Mouse (Mus musculus) heart, embryonic 15.5 days (tissue): ENCODE measurements around the gene Prkrip1. TPM values are rescaled to one million over a fixed set of nuclear protein-coding genes. Genes with fewer than 3 reads are reported as not detected.
"Not testable (repeated sequence)": the region's sequence is repeated elsewhere in the genome, so short reads cannot be mapped to it uniquely, and the experiment has no call there.

Experiments
- ATAC-seq: fragments of 200-750 bp; cut with Nextera tagmentation; replicated peaks from 2 replicates; pipeline ENCODE4 v1.8.0; 2017; ENCODE audit warnings: low read depth, moderate TSS enrichment; ENCODE audit not compliant: insufficient number of reproducible peaks, insufficient read depth, low FRiP score
- H3K27ac ChIP-seq: fragments of 300-500 bp; sonication (generic); 2 replicates; pipeline ENCODE4 v1.5.1; 2015; ENCODE audit warnings: mild to moderate bottlenecking, inconsistent platforms
- H3K27me3 ChIP-seq: fragments of 300-500 bp; sonication (generic); 2 replicates; pipeline ENCODE4 v1.6.1; 2015; ENCODE audit warnings: inconsistent platforms
- H3K36me3 ChIP-seq: fragments of 300-500 bp; sonication (generic); 2 replicates; pipeline ENCODE4 v1.6.1; 2015; ENCODE audit warnings: mild to moderate bottlenecking, inconsistent platforms
- H3K4me1 ChIP-seq: fragments of 300-500 bp; sonication (generic); replicated peaks from 2 replicates; pipeline ENCODE4 v1.6.1; 2015; ENCODE audit warnings: inconsistent platforms
- H3K4me2 ChIP-seq: fragments of 300-500 bp; sonication (generic); 2 replicates; pipeline ENCODE4 v1.6.1; 2015; ENCODE audit warnings: inconsistent platforms, mild to moderate bottlenecking, moderate library complexity
- H3K4me3 ChIP-seq: fragments of 300-500 bp; sonication (generic); 2 replicates; pipeline ENCODE4 v1.5.1; 2015; ENCODE audit warnings: mild to moderate bottlenecking, inconsistent platforms
- H3K9ac ChIP-seq: fragments of 300-500 bp; sonication (generic); 2 replicates; pipeline ENCODE4 v1.6.1; 2015; ENCODE audit warnings: mild to moderate bottlenecking, inconsistent platforms
- H3K9me3 ChIP-seq: fragments of 300-500 bp; sonication (generic); replicated peaks from 2 replicates; pipeline ENCODE4 v1.6.1; 2016; ENCODE audit warnings: inconsistent platforms
- WGBS: fragments of 180-500 bp; shearing (Covaris S2); methylation state at CpG from one replicate; pipeline ENCODE4 v1.1.7; 2015; ENCODE audit warnings: mixed read lengths; 5-methylcytosine and 5-hydroxymethylcytosine counted together
- polyA plus RNA-seq: library from polyadenylated mRNA; unstranded; fragments of >200 nt; fragmentation: Nextera tagmentation; extraction: Ambion mirVana; gene quantifications from 2 replicates; pipeline ENCODE4 v1.2.1, GENCODE M21; 2015

Prkrip1 gene
- polyA plus RNA-seq, 1 experiment from 2014 or later, result 34.6 TPM

- H3K9me3 ChIP-seq, result no peaks in the 10 kb centered on the region
- peak overlapping the region; percentile 93 for H3K4me2 ChIP-seq
- H3K36me3 ChIP-seq, result no peaks in the 10 kb centered on the region
- H3K27ac ChIP-seq, result peak overlapping the region; percentile 50; the same call in 1 of the 2 replicates
- H3K9ac ChIP-seq, result no peak overlapping the region
- H3K27me3 ChIP-seq, result 0 out of 2 replicates have a peak, but pooled peaks cover 3% of the 10 kb centered on the region
- H3K4me1 ChIP-seq, result peaks cover 24% of the 10 kb centered on the region
- peak overlapping the region; percentile 55 for H3K4me3 ChIP-seq
- 0 out of 2 replicates have a peak, but pooled peaks have one; percentile 4 for ATAC-seq
- WGBS, result 28% methylated on average over 17 of the region's 17 CpGs
These were observed 27.1 kb downstream of the Prkrip1 start for GRCm38 (mm10) chr5:136171363-136172341.

- peak within 1 kb of the TSS; percentile 55 for H3K4me3 ChIP-seq
- peak within 1 kb of the TSS; percentile 93 for H3K4me2 ChIP-seq
- ATAC-seq, result peak; percentile 77
- 0 out of 2 replicates have a peak, but pooled peaks cover 3% of the 10 kb centered on the region for H3K27me3 ChIP-seq
- H3K27ac ChIP-seq, result peak within 1 kb of the TSS; percentile 50; the same call in 1 of the 2 replicates
- 6% methylated on average over 49 of the region's 49 CpGs for WGBS
- no peaks in the 10 kb centered on the region for H3K9me3 ChIP-seq
- H3K36me3 ChIP-seq, result no peaks in the 10 kb centered on the region
- peaks cover 24% of the 10 kb centered on the region for H3K4me1 ChIP-seq
- peak within 1 kb of the TSS; percentile 54 for H3K9ac ChIP-seq
These were observed 28.0 kb downstream of the Prkrip1 start, which contains the start of gene Orai2 for GRCm38 (mm10) chr5:136170512-136171362. Gene Orai2, minus strand, starts transcription at chr5:136170713.

- Histone ChIP-seq H3K4me1 (peaks cover 24% of the 10 kb centered on the region), H3K9me3 (no peaks in the 10 kb centered on the region), H3K4me2 (peak overlapping the region; percentile 93), H3K4me3 (peak overlapping the region; percentile 55), H3K27me3 (0 out of 2 replicates have a peak, but pooled peaks cover 3% of the 10 kb centered on the region), H3K27ac (peak overlapping the region; percentile 37; the same call in 1 of the 2 replicates), H3K9ac (peak overlapping the region; percentile 54), H3K36me3 (no peaks in the 10 kb centered on the region)
- WGBS, result 11% methylated on average over 15 of the region's 15 CpGs
- peak; percentile 12; the same call in 1 of the 2 replicates for ATAC-seq
These were observed 28.9 kb downstream of the Prkrip1 start for GRCm38 (mm10) chr5:136169626-136170511.

- 0 out of 2 replicates have a peak, but pooled peaks cover 3% of the 10 kb centered on the region for H3K27me3 ChIP-seq
- ATAC-seq, result no peak
- H3K4me1 ChIP-seq, result peaks cover 18% of the 10 kb centered on the region
- H3K4me3 ChIP-seq, result no peak overlapping the region
- H3K4me2 ChIP-seq, result no peak overlapping the region
- no peak overlapping the region for H3K9ac ChIP-seq
- no peaks in the 10 kb centered on the region for H3K36me3 ChIP-seq
- 92% methylated on average over 3 of the region's 3 CpGs for WGBS
- H3K9me3 ChIP-seq, result no peaks in the 10 kb centered on the region
- no peak overlapping the region for H3K27ac ChIP-seq
These were observed 30.7 kb downstream of the Prkrip1 start for GRCm38 (mm10) chr5:136168071-136168470.

DNA sequence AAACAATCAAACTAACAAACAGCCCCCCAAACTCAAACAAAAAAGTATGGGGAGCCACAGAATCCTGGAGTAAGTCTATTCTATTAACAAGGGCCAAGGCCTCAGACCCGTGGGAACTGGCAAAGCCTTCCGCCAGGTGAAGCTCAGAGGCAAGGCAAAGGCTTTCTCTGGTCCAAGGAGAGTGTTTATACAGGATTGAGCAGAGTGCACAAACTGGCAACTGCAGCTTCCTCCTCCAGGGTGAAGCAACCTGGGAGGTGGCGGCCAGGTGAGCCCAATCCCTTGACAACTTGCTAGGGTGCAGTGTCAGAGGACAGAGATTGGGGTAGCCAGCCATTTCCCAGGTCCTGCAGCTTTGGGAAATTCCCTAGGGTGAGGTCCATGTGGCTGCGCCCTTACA, 31.5 kb downstream of the Prkrip1 start:
- H3K4me1 ChIP-seq, result peaks cover 18% of the 10 kb centered on the region
- no peaks in the 10 kb centered on the region for H3K9me3 ChIP-seq
- H3K27ac ChIP-seq, result no peak overlapping the region
- H3K36me3 ChIP-seq, result no peaks in the 10 kb centered on the region
- no peak overlapping the region for H3K4me3 ChIP-seq
- H3K27me3 ChIP-seq, result 0 out of 2 replicates have a peak, but pooled peaks cover 3% of the 10 kb centered on the region
- no peak overlapping the region for H3K4me2 ChIP-seq
- no peak overlapping the region for H3K9ac ChIP-seq
- no peak for ATAC-seq
- WGBS, result 83% methylated on average over 4 of the region's 4 CpGs

DNA sequence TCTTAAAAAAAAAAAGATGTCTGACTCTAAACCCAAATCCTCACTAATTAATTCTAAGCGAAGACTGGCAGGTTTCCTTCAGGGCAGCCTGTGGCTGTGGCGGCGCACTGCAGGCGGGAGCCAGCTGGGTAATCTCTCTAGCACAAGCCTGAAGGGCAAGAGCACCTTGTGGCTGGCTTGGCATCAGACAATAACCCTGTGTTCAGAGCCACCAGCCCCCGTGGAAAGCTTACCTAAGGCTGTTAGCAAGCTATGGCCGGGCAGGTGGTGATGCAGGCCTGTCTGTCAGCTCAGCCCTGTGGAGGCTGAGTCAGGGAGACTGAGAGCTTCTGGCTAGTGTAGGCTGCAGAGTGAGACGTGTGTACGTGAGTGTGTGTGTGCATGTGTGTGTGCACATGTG, 33.5 kb downstream of the Prkrip1 start:
- Histone ChIP-seq H3K27me3 (no peaks in the 10 kb centered on the region), H3K36me3 (no peaks in the 10 kb centered on the region), H3K4me3 (no peak overlapping the region), H3K9me3 (no peaks in the 10 kb centered on the region), H3K4me2 (no peak overlapping the region), H3K4me1 (peaks cover 6% of the 10 kb centered on the region), H3K9ac (no peak overlapping the region), H3K27ac (no peak overlapping the region)
- ATAC-seq, result no peak
- WGBS, result 77% methylated on average over 8 of the region's 8 CpGs

DNA sequence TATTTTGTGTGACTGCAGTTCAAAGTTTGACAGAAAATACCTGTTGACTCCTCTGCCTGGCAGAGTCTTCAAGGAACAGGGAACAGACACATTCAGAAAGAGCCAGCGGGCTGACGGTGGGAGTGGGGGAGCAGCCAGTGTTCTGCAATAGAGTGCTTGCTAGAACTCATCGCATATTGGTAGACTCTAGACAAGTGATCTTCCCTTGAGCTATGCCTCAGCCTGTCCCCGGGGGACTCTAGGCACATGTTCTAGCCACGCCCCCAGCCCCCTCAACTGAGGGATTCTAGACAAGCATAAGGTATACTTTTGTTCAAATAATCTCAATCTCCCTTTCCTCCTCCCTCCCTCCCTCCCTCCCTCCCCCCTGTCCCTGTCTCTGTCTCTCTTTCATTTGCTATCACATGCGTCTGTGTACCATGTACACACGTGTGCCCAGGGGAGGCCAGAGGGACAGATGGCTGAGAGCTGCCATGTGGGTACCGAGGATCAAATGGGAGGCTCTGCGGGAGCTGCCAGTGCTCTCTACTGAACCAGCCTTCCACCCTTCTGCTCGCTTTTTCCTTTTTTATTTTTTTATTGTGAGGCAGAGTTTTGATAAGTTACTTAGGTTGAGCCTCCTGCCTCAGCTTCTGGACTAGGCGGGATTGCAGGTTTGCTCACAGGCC, 34.8 kb downstream of the Prkrip1 start:
- ATAC-seq, result no peak
- Histone ChIP-seq H3K4me2 (no peak overlapping the region), H3K4me3 (no peak overlapping the region), H3K27me3 (no peaks in the 10 kb centered on the region), H3K27ac (no peak overlapping the region), H3K36me3 (no peaks in the 10 kb centered on the region), H3K9ac (no peak overlapping the region), H3K4me1 (no peaks in the 10 kb centered on the region), H3K9me3 (no peaks in the 10 kb centered on the region)
- WGBS, result 81% methylated on average over 11 of the region's 11 CpGs

DNA sequence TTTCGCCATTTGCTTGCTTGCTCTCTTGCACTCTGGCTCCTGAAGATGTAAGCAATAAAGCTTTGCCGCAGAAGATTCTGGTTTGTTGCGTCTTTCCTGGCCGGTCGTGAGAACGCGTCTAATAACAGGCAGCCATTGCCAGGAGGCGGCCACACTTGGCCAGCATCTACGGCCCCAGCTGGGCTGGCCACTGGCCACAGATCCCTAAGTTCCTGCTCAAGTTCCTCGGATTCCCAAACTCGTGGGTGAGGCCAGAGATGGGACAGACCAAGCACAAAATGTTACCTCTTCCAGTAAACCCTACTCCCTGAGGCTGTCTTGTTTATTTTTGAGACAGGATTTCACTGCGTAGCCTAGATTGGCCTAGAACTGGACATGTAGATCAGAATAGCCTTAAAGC, 38.7 kb downstream of the Prkrip1 start:
- not testable (repeated sequence) for ATAC-seq, H3K9ac ChIP-seq, H3K9me3 ChIP-seq, H3K4me3 ChIP-seq, H3K36me3 ChIP-seq, H3K27ac ChIP-seq, H3K4me1 ChIP-seq, H3K27me3 ChIP-seq, H3K4me2 ChIP-seq
- WGBS, result 83% methylated on average over 11 of the region's 12 CpGs

GRCm38 (mm10) chr5:136155399-136155798, 43.4 kb downstream of the Prkrip1 start:
- H3K36me3 ChIP-seq, result no peaks in the 10 kb centered on the region
- no peaks in the 10 kb centered on the region for H3K9me3 ChIP-seq
- H3K27ac ChIP-seq, result no peak overlapping the region
- no peaks in the 10 kb centered on the region for H3K27me3 ChIP-seq
- no peaks in the 10 kb centered on the region for H3K4me1 ChIP-seq
- WGBS, result 66% methylated on average over 5 of the region's 5 CpGs
- no peak overlapping the region for H3K4me3 ChIP-seq
- H3K4me2 ChIP-seq, result no peak overlapping the region
- ATAC-seq, result no peak
- no peak overlapping the region for H3K9ac ChIP-seq

DNA sequence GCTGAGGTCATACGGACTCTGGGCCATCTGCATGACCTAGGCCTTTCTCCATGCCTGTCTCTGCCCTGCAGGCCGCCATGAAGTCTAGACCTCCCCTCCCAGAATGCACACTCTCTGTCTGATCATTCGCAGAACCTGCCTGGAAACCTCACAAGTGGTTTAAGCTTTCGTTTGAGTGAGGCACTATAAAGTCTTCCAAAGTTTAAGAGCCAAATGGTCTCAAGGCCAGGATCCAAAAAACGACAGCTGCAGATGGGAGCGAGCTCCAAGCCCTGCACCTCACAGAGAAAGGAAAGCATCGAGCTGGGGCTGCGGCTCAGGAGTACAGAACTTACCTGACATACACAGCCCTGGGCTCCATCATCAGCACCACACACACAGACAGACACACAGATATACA, 46.4 kb downstream of the Prkrip1 start:
- Histone ChIP-seq H3K27me3 (no peaks in the 10 kb centered on the region), H3K9me3 (no peaks in the 10 kb centered on the region), H3K36me3 (no peaks in the 10 kb centered on the region), H3K4me3 (no peak overlapping the region), H3K4me2 (no peak overlapping the region), H3K9ac (no peak overlapping the region), H3K27ac (no peak overlapping the region), H3K4me1 (no peaks in the 10 kb centered on the region)
- WGBS, result 75% methylated on average over 8 of the region's 8 CpGs
- no peak for ATAC-seq
